Mouse (Mus musculus): ENCODE data around the gene Spata1.

The Spata1 gene

DNA sequence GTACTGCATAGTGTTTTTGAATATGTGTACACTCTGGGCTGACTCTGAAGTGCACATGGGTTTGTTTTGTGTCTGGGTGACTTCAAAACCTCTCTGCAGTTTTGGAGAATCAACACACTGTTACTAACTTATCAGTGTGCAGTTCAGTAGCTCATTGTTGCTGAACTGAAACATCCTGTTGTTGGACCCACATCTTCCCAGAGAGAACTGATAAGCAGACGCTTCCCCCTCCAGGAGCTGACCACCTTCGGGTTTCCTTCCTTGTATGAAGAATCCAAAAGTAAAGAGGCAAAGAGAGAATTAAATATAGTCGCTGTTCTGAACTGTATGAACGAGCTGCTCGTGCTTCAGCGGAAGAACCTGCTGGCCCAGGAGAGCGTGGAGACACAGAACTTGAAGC, 80.7 kb downstream of the Spata1 start:
- no peak for DNase-seq

DNA sequence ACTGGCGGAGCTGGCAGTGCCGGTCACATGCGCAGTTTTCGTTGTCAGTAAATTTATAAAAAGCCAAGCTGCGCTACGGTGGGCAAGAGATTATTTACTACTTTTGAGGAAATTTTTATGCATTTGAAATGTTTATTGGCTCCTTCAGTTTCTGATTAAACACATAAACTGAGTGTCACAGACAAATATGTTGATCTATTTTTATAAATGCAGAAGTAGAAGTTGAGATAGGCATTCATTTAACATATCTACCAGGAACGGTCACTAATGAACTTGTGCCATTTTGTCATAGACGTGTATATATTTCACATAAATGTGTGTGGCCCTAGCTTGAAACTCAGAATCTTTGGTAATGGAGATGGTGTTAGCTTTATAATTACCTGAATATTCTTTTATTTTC, 81.7 kb downstream of the Spata1 start:
- DNase-seq: no peak

DNA sequence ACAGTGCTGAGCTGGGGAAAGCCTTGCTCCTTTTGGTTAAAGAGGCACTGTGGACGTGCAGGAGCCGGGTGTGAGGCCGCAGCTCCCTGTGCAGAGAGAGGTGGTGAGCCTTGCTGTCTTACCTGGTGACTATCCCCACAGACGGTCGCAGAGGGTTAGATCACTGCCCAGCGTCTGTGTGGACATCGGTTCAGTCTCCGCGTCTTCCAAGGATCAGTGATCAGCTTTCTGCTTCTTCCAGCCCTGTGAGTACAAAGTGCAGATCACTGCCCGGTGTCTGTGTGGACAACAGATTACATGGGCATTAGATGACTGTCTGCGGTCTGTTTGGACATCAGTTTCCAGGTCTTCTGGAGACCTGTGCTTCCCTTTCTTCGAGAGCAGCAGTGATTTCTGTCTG, 85.0 kb downstream of the Spata1 start:
- no peak for DNase-seq

DNA sequence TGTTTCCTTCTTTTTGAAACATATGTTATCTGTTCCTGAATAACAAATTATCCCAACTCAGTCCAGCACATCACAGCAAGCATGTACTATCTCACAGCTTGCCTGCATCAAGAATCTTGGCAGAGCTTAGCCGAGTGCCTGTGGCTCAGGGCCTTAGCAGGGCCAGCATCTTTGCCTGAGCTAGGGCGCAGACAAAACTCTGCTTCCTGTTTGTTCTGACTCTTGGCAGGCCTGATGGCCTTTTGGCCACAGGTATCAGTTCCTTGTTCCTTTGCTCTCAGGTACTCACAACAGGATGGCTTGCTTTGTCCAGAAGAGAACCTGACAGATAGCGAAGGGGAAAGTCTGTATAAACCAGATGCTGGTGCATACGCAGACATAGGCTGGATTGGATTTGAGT, 85.6 kb downstream of the Spata1 start:
- DNase-seq: no peak

DNA sequence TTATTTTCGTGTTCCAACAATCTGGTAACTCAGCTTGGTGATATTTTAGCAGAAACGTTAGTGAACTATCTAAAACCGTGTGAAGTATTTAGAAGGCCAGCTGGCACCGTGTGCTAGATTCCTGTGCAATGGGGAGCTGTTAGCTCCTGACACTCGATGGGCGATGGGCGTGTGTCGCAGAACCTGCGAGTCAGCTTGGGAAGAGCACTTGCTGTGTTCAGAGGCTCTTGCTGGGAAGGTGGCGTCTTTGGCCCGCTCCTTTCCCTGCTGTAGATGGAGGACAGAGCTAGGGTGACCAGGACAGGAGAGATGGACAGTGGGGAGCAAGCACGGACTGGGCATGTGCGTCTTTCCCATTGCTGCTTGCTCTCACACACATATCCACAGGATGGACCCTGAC, 86.5 kb downstream of the Spata1 start:
- no peak for DNase-seq

DNA sequence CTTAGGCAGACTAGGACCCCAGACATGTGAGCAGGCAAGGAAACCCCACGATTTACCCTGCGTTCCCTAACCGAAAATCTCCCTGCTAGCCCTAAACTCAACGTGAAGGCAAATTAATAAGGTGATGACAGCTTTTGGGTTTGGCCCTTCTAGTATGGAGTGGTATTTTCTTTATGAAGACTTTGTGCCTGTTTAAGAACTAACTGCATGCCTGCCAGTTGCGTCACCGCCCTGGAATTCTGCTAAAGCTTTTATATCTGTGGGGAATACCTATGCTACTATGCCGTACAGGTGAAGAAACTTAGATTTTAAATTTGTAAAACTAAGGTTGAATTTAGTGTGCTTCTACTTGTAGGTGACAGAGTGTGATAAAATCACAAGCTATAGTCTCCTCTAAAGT, 87.1 kb downstream of the Spata1 start:
- no peak for DNase-seq

DNA sequence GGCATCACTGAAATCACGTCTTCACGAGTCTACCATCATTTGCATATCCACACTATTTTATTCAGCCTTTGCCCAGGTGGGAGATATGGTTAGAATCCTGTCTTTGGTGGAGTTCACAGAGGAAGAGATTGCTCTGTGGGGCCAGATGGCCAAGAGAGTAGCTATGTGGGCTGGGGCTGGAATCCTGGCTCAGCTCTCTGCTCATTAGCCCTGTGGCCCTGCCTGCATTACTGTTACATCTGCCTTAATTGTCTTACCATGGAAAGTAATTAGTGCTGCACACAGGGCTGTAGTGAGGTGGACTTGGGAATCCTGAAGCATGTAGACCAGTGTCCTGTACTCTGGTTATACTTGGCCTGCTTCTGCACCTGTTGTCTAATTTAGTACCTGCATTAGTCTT, 87.5 kb downstream of the Spata1 start:
- DNase-seq: no peak

DNA sequence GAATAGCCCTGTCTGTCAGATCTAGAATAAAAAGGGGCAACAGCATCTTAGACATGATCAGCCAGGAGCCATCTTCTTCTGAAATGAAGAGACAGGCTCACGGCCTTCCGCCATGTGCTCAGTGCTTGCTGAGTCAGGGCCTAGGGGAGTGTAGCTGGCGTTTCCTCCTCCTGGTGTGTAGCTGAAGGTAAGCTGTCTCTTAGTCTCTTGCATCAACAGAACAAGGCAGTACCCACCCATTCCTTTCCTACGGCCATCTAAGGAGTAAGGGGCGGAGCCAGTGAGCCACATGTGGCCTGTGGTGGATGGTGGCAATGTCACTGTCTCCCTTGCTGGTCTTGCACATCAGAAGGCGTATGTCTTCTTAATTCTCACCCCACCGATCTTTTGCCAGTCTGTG, 89.4 kb downstream of the Spata1 start:
- DNase-seq: no peak
